Mouse (Mus musculus): ENCODE results near the gene Nol10. TPM values are rescaled to one million over a fixed set of nuclear protein-coding genes. Genes with fewer than 3 reads are reported as not detected.

Gene Nol10
- 1 to 10 TPM; 8.0 to 9.8 TPM for total RNA-seq (2021)
- long read RNA-seq, experiment 1, transcript Nol10-201 (21 exons, 3,021 nt), result major isoform, 5 of 5 reads
- long read RNA-seq, experiment 1, partial matches to known transcripts, result 0 of 5 reads
- long read RNA-seq, experiment 1, other reads (novel, unspliced or antisense), result 0 of 5 reads
- long read RNA-seq, experiment 2, transcript Nol10-201 (21 exons, 3,021 nt), result major isoform, 8 of 9 reads
- long read RNA-seq, experiment 2, partial matches to known transcripts, result 1 of 9 reads
- long read RNA-seq, experiment 2, other reads (novel, unspliced or antisense), result 0 of 9 reads

DNA sequence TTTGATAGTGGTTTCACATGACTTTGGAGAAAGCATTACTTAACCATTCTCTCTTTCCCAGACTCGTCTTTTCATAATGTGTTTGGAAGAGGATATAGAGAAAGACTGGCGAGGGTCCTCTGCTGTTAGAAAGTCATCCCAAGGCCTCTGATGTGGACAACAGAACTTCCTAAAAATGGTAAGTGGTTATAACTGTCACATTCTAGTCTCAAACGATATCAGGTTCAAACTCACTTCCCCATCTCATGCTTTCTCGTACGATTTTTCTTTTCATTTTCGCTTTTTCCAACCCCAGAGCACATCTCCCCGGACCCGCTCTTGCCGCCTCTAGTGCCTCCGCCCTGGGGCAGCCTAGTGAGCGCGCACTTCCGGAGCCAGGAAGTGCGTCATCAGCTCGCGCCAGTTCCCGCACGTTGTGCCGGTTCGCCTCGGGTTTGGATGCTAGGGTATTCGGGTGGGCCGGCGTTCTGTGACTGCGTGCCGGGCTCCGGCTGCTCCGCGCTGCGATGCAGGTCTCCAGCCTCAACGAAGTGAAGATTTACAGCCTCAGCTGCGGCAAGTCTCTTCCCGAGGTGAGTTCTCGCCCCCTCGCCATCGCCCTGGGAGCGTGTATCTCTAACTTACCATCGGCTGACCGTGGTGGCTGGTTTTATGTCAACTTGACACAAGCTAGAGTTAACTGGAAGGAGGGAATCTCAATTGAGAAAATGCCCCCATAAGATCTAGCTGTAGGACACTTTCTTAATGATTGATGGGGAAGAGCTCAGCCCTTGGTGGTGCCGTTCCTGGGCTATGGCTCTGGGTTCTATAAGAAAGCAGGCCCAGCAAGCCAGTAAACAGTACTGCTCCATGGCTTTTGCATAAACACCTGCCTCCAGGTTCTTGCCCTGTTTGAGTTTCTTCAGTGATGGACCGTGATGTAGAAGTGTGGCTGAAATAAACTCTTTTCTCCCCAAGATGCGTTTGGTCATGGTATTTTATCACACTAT, at the start of gene Nol10:
TSS of gene Nol10 (plus strand) at position 411 of the 989 bp plus-strand sequence.
- peak; percentile 86 for DNase-seq (ENCODE audit: low spot score)

DNA sequence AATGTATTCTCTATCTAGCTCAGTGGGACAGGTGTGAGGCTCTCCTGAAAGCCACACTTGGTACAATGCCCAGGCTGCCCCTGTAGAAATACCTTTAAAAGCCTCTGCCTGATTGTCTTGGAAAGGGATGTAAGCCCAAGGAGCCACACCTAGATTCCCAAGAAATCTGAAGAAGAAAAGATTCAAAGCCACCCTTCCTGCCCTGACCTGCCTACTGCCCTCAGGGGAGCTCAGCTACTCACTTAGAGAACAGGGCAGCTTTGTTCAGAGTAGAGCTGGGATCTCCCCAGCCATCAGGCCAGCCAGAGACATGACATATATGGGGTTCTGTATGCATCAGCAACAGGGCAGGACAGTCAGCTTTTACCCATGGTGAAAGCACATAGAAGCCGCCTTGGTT, 48.4 kb upstream of the Nol10 start:
- DNase-seq (ENCODE audit: low spot score), result no peak

- DNase-seq (ENCODE audit: low spot score), result no peak
These were observed 42.8 kb upstream of the Nol10 start for GRCm38 (mm10) chr12:17305445-17305844.

- no peak for DNase-seq (ENCODE audit: low spot score)
These were observed 40.0 kb upstream of the Nol10 start for GRCm38 (mm10) chr12:17308246-17308645.

DNA sequence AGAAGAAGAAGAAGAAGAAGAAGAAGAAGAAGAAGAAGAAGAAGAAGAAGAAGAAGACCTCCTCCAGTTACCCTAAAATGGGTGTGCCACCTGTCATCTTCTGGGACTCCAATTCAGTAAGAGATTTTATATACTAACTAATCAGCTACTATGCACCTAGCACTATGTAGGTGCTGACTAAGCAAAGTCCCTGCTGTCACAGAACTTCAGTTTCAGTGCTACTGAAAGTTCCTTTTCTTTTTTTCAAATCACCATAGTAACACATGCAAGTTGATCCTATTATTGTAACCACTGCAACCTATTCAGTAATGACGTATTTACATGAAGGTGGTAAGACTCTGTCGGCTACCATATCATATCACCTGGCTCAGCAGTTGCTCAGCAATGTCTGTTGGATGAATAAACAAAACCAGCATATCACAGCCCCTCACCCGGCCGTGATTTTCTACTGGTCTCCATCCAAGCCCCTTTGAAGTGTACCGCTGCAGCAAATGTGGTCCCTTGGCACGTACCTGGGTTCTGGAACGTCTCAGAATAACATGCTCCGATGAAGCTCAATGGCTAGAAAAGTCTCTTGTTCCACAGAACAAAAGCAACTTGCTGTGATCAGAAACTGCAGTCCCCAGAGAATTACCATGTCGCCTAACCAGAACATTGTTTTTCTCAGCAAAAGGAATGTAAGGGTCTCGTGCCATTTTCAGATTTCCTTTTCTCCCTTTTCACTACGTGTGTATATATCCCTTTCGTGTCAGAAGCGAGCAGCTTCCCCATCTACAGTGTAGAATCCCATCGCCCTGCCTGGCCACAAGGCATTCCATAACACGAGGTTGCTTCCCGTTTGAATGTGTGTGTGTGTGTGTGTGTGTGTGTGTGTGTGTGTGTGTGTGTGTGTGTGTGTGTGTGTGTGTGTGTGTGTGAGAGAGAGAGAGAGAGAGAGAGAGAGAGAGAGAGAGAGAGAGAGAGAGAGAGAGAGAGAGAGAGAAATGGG, 37.1 kb upstream of the Nol10 start:
- DNase-seq (ENCODE audit: low spot score), result no peak

GRCm38 (mm10) chr12:17316096-17316495, 32.2 kb upstream of the Nol10 start:
- no peak for DNase-seq (ENCODE audit: low spot score)

DNA sequence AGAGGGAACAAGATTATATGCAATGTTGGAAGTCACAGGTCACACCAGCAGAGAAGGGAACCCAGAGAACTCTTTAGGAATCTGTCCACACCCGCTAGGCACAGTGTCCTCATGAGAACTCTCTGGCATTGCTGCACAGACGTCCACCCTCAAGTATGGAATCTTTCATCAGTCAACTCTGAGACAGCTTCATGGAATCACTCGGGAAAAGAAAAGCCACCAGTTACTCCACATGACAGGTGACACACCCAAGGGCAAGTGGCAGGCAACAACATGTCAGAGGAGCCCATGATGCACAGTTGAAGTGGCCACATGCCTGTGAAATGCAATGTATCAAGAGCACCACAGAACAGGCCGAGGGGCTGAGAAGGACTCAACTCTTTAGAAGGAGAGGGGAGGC, 30.3 kb upstream of the Nol10 start:
- DNase-seq (ENCODE audit: low spot score), result no peak

DNA sequence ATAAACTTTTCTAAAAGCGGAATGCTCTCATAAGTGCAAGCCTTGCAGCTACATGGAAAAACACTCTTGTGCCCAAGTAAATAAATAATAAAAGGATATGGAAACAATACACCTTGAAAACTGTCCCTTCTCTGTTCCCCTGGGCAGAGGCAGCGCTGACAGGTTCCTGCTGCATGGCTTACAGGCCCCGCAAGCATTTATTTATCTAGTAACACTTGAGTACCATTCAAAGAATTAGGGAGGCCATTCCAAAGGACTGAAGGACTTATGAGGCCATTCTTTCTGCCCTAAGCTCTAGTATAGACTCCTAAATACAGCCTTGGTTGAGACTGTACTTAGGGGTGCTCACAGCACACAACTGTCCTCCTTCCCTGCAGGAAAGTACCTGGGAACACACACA, 29.8 kb upstream of the Nol10 start:
- DNase-seq (ENCODE audit: low spot score), result no peak

DNA sequence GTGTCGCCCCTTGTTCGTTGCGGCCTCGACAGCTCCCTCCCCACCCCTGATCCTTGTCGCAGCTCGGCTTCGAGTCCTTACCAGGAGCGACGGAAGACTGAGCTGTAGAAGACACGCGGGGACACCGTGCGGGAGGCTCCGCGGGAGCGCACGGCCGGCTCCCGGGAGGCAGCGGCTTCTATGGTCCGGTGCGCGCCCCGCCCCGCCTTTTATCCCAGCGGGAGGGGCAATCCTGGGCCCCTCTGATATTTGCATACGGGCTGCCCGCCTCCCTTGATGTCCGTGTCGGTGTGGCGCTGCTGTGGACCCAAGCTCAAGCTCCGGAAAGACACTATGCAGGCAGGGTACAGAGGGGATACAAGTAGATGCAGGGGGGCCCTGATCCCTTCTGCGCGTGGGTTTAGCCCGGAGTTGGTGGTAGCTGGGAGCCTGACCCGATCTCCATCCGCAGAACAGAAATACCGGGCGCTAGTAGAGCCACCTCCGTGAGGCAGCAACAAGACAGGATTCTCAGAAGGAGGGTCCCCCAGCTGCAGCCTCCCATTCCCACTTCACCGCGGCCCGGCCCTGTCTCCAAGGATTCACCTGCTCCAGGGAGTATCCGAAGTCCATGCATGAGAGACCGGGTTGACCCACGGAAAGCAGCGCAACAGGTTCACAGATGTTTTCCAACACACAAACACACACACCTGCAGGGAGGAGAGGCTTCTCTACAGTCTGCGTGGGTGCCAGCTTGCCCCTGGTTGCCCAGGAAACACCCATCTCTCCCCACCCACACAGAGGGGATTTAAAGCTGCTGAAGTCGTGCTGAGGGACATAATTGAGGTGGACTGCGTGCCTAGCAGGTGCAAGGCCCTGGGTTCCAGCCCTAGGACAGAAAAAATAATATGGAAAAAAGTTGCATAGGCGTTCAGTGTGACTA, 23.4 kb upstream of the Nol10 start:
- no peak for DNase-seq (ENCODE audit: low spot score)

- no peak for DNase-seq (ENCODE audit: low spot score)
These were observed 19.0 kb upstream of the Nol10 start, which contains the start of gene Atp6v1c2 for GRCm38 (mm10) chr12:17329259-17329658. Atp6v1c2 (minus strand) TSS chr12:17329359.

- DNase-seq (ENCODE audit: low spot score), result no peak
These were observed 14.8 kb upstream of the Nol10 start for GRCm38 (mm10) chr12:17333459-17333858.

- DNase-seq (ENCODE audit: low spot score), result no peak
These were observed 9.9 kb upstream of the Nol10 start for GRCm38 (mm10) chr12:17338338-17338737.

DNA sequence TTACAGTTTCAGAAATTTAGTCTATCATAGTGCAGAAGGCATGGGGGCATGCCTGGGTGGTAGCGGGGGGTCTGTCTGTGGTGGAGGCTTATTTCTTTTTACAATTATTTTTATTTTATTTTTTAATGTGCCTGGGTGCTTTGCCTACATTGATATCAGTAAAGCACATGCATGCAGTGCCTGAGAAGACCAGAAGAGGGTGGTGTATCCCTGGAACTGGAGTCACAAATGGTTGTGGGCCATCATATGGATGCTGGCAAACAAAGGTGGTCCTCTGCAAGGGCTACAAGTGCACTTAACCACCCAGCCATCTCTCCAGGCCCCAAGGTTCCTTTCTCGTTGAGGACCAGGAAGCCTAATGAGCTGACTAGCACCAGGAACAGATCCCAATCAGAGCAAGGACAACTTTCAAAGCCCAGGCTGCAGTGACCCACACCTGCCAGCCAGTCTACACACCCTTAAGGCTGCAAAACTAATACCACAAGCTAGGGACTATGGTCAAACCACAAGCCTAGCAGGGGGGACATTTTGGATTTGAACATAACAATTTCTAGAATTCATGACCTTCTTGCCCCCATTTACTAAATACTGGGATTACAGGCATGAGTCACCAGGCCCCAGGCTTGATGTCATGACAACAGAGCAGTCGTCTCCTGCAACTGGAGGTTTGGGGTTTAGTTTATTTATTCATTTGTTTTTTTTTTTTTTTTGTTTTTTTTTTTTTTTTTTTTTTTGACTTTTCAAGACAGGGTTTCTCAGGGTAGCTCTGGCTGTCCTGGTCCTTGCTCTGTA, 8.9 kb upstream of the Nol10 start:
- DNase-seq (ENCODE audit: low spot score), result no peak

DNA sequence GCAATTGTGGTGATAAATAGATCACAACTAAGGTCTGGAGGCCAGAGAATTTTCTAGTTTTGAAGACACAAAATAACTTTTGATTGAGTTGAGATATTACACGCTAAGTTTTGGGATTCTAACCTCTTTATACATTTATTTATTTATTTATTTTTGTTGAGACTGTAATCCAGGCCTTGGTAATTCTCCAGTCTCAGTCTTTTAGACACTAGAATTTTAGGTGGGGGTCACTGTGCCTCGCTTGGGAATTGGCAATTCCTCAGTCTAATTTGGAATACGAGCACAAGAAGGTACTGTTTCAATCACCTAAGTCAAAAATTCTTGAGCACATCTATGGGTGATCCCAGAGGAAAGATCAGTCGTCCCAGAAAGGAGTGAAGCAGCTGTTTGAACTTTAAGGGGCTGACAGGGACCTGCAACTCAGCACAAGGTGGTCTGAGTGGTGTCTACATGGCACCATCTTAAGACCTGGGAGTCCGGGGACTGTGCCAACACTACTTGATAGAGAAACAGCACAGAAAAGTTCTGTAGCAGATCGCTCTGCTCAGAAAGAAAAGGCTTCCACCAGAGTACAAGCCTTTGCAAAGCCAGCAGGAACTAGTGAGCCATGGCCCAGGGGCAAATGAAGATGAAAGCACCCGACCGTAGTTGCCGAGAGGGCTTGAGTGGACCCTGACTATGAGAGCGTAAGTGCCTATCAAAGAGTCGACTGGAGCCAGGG, 771 bp upstream of the Nol10 start:
- DNase-seq (ENCODE audit: low spot score), result peak; percentile 16

GRCm38 (mm10) chr12:17350106-17350505, 1.8 kb downstream of the Nol10 start:
- no peak for DNase-seq (ENCODE audit: low spot score)

- DNase-seq (ENCODE audit: low spot score), result no peak
These were observed 8.6 kb downstream of the Nol10 start for GRCm38 (mm10) chr12:17356853-17357252.

GRCm38 (mm10) chr12:17357795-17358194, 9.5 kb downstream of the Nol10 start:
- no peak for DNase-seq (ENCODE audit: low spot score)

DNA sequence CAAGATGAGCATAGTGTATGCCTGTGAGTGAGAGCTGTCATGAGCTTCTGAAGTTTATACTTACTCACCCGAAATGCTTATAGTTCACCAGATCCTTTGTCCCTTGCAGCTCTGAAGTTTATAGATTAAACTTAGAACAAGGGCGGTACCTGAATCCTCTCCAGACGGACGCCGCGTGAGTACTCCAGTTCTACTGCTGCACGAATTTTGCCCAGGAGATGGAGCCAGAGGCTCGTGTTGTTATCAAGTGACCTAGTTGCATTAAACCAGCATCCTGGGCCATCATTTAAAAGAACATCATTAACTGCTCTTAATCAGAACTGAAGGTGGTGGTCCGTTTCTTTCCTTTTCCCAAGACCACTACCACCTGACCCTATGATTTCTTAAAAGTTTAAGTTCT, 10.7 kb downstream of the Nol10 start:
- peak; percentile 13 for DNase-seq (ENCODE audit: low spot score)

DNA sequence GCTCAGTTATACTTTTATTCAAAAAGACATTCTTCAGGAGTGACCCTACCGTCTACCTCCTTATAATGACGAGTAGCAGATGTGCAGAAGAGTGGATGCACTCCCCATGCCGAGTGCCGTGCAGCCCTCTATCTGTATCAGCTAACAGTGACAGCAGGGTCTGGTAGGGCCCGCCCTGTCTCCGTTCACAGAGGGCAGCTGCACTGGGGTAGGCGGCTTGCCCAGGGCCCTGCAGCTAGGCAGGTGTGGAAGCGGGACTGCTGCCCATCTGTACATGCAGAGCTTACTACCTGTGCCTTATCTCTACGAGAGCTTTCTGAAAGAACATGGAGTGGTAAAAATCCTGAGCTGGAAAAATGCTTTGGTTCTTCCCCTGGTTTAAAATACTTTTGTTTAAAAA, 11.8 kb downstream of the Nol10 start:
- DNase-seq (ENCODE audit: low spot score), result no peak

All from gastrocnemius, adult 18-20 months (tissue).